Mouse (Mus musculus): ENCODE data around the gene Cep19.

GRCm38 (mm10) chr16:32113541-32114218, 14.1 kb downstream of the Cep19 start:
- TF ChIP-seq EP300 (optimal IDR thresholded peaks at IDR 0.05) (no peak), CTCF (IDR thresholded peaks at IDR 0.05; ENCODE audit: low read depth) (no peak)
